Mouse (Mus musculus) brain, embryonic 14.5 days (tissue): Measurements from ENCODE around the gene Atp6v0d1.

ENCODE experiments used
- CTCF ChIP-seq: fragments of 200-500 bp; IDR thresholded peaks from 2 replicates; pipeline ENCODE4 v1.5.1; 2012; ENCODE audit warnings: inconsistent platforms, mild to moderate bottlenecking, moderate library complexity, borderline replicate concordance; ENCODE audit not compliant: insufficient read depth, insufficient read length; ENCODE audit errors: extremely low read depth
- POLR2A ChIP-seq: fragments of 200-500 bp; IDR thresholded peaks from 2 replicates; pipeline ENCODE4 v1.6.1; 2012; ENCODE audit warnings: mild to moderate bottlenecking, inconsistent platforms, borderline replicate concordance; ENCODE audit not compliant: poor library complexity, insufficient read depth, insufficient read length, severe bottlenecking; ENCODE audit errors: extremely low read depth

- no peak for TF ChIP-seq POLR2A
- no peak for TF ChIP-seq CTCF
These were observed 1.1 kb upstream of the Atp6v0d1 start for GRCm38 (mm10) chr8:105566703-105567595.
